Mouse (Mus musculus) embryonic facial prominence, embryonic 14.5 days (tissue): ENCODE data around the gene Gramd1a. TPM values are rescaled to one million over a fixed set of nuclear protein-coding genes. Genes with fewer than 3 reads are reported as not detected.

ENCODE experiments used
- ATAC-seq: fragments of 200-750 bp; cut with Nextera tagmentation; 2 replicates; pipeline ENCODE4 v1.8.0; 2017; ENCODE audit warnings: low read depth, moderate number of reproducible peaks, moderate TSS enrichment
- DNase-seq: peaks from one replicate; pipeline ENCODE4 v3.0.0-alpha.2; 2015; ENCODE audit warnings: low spot score
- H3K27ac ChIP-seq: fragments of 300-500 bp; sonication (generic); replicated peaks from 2 replicates; pipeline ENCODE4 v1.5.1; 2014; ENCODE audit warnings: low read depth, mild to moderate bottlenecking, low read length, moderate library complexity
- H3K27me3 ChIP-seq: fragments of 300-500 bp; sonication (generic); replicated peaks from 2 replicates; pipeline ENCODE4 v1.6.1; 2014; ENCODE audit warnings: low read length; ENCODE audit not compliant: control insufficient read depth, insufficient read depth
- H3K36me3 ChIP-seq: fragments of 300-500 bp; sonication (generic); 2 replicates; pipeline ENCODE4 v1.6.1; 2014; ENCODE audit warnings: low read length, mixed read lengths; ENCODE audit not compliant: control insufficient read depth, insufficient read depth
- H3K4me1 ChIP-seq: fragments of 300-500 bp; sonication (generic); 2 replicates; pipeline ENCODE4 v1.6.1; 2014; ENCODE audit warnings: antibody characterized with exemption, low read length; ENCODE audit not compliant: control insufficient read depth, insufficient read depth
- H3K4me2 ChIP-seq: fragments of 300-500 bp; sonication (generic); 2 replicates; pipeline ENCODE4 v1.6.1; 2014; ENCODE audit warnings: low read depth, mild to moderate bottlenecking, low read length, moderate library complexity, mixed read lengths
- H3K4me3 ChIP-seq: fragments of 300-500 bp; sonication (generic); 2 replicates; pipeline ENCODE4 v1.5.1; 2014; ENCODE audit warnings: low read depth, mild to moderate bottlenecking, low read length
- H3K9ac ChIP-seq: fragments of 300-500 bp; sonication (generic); 2 replicates; pipeline ENCODE4 v1.6.1; 2014; ENCODE audit warnings: low read depth, mild to moderate bottlenecking, low read length, moderate library complexity, mixed read lengths
- H3K9me3 ChIP-seq: fragments of 300-500 bp; sonication (generic); 2 replicates; pipeline ENCODE4 v1.6.1; 2016; ENCODE audit warnings: low read length; ENCODE audit not compliant: control insufficient read depth
- WGBS: fragments of 180-500 bp; shearing (Covaris S2); extraction: QIAGEN DNeasy Blood & Tissue Kit; methylation state at CpG from one replicate; pipeline ENCODE4 v1.1.7; 2014; 5-methylcytosine and 5-hydroxymethylcytosine counted together
- polyA plus RNA-seq: library from polyadenylated mRNA; unstranded; fragments of >200 nt; fragmentation: Nextera tagmentation; extraction: Ambion mirVana; gene quantifications from 2 replicates; pipeline ENCODE4 v1.2.1, GENCODE M21; 2014

Gene Gramd1a
- polyA plus RNA-seq, 1 experiment from 2014 or later: 65.4 TPM

GRCm38 (mm10) chr7:31148086-31148485 lies 7.6 kb downstream of the Gramd1a start:
- DNase-seq (no peak), ATAC-seq (no peak)
- Histone ChIP-seq H3K4me1 (peaks cover 18% of the 10 kb centered on the region; the same call in 1 of the 2 replicates), H3K4me2 (peak overlapping the region; percentile 72), H3K27me3 (no peaks in the 10 kb centered on the region), H3K4me3 (no peak overlapping the region; the same call in 1 of the 2 replicates), H3K9ac (peak overlapping the region; percentile 81), H3K27ac (peak overlapping the region; percentile 94), H3K9me3 (no peaks in the 10 kb centered on the region), H3K36me3 (peaks cover 22% of the 10 kb centered on the region)
- 63% methylated on average over 3 of the region's 3 CpGs for WGBS

DNA sequence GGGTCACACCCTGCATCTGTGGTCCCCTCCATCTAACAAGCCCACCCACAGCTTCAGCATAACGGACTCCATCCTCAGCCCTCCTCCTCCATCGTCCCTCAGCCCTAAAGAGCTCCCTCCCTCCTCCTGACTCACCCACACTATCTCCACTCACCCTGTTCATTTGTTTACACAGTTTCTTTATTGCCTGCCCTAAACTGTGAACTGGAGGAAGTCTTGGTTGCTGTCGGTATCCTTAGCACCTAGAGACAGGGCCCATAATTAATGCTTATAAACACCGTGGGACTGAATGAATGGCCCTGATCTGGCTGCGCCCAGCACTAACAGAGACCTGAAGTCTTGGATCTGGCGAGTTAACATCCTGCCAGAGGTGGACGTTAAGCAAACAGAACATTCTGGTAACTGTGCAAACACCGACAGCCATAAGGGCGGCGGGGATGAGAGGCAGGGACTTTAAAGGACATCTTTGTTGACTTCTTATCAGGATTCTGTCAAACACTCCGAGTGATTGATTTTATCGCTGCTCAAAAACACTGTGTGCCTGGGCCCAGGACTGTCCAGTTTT lies 10.0 kb downstream of the Gramd1a start:
- H3K4me2 ChIP-seq: no peak overlapping the region
- peaks cover 46% of the 10 kb centered on the region for H3K36me3 ChIP-seq
- H3K27me3 ChIP-seq: no peaks in the 10 kb centered on the region
- H3K4me1 ChIP-seq: peaks cover 10% of the 10 kb centered on the region; the same call in 1 of the 2 replicates
- no peak overlapping the region for H3K9ac ChIP-seq
- no peaks in the 10 kb centered on the region for H3K9me3 ChIP-seq
- H3K4me3 ChIP-seq: no peak overlapping the region
- DNase-seq: no peak
- no peak for ATAC-seq
- WGBS: 84% methylated on average over 12 of the region's 12 CpGs
- H3K27ac ChIP-seq: no peak overlapping the region

- Histone ChIP-seq H3K9me3 (no peaks in the 10 kb centered on the region), H3K9ac (no peak overlapping the region), H3K4me3 (no peak overlapping the region), H3K4me2 (no peak overlapping the region), H3K4me1 (peaks cover 10% of the 10 kb centered on the region; the same call in 1 of the 2 replicates), H3K27me3 (no peaks in the 10 kb centered on the region), H3K36me3 (peaks cover 54% of the 10 kb centered on the region), H3K27ac (no peak overlapping the region)
- WGBS: 93% methylated on average over 16 of the region's 16 CpGs
- ATAC-seq (no peak), DNase-seq (no peak)
Observed at GRCm38 (mm10) chr7:31144886-31145285, 10.8 kb downstream of the Gramd1a start.

DNA sequence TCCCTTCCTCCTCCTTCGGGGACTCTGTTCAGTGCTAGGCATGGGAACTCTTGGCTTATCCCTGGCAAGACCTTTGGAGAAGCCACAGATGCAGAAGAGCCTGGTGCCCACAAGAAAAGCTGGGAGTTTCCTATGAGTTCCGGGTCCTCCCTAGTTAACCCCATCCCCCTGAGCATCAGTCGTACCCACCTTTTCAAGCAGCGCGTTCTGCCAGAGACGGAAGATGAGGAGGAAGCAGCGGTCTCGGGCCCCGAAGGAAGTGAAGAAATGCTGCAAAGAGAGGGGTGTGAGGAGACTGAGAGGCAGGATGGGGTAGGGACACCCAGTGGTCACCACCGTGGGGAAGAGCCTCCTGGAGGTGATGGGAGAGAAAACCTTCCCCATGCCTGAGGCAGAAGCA lies 14.8 kb downstream of the Gramd1a start:
- Histone ChIP-seq H3K9me3 (no peaks in the 10 kb centered on the region), H3K4me1 (no peaks in the 10 kb centered on the region), H3K36me3 (peaks cover 85% of the 10 kb centered on the region), H3K27ac (no peak overlapping the region), H3K27me3 (no peaks in the 10 kb centered on the region), H3K9ac (no peak overlapping the region), H3K4me3 (no peak overlapping the region), H3K4me2 (no peak overlapping the region)
- no peak for ATAC-seq
- DNase-seq: no peak
- 94% methylated on average over 10 of the region's 10 CpGs for WGBS

DNA sequence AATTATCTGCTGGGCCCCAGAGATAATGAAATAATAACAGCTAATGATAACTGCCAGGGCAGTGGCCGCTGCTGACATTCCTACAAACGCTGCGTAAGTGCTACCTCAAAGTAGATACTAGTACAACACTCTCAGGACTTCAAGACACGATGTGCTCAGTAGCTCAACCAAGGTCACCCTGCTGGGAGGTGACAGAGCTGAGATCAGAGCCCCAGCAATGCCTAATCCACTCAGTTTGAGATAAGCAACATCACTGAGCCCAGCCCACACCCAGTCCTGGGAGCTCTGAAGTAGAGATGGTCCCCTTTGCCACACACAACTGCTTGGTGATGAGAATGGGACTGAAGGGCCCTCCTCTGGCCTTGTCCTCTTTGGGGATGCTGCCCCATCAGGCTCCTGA lies 15.4 kb downstream of the Gramd1a start:
- Histone ChIP-seq H3K4me2 (no peak overlapping the region), H3K27ac (no peak overlapping the region), H3K27me3 (no peaks in the 10 kb centered on the region), H3K9ac (no peak overlapping the region), H3K9me3 (no peaks in the 10 kb centered on the region), H3K4me1 (no peaks in the 10 kb centered on the region), H3K4me3 (no peak overlapping the region), H3K36me3 (peaks cover 85% of the 10 kb centered on the region)
- 89% methylated on average over 4 of the region's 4 CpGs for WGBS
- no peak for ATAC-seq
- DNase-seq: no peak

GRCm38 (mm10) chr7:31139765-31140164 lies 15.9 kb downstream of the Gramd1a start:
- H3K36me3 ChIP-seq: peaks cover 90% of the 10 kb centered on the region
- H3K4me3 ChIP-seq: no peak overlapping the region
- H3K9ac ChIP-seq: no peak overlapping the region
- WGBS: 60% methylated on average over 5 of the region's 5 CpGs
- peak; percentile 32 for DNase-seq
- H3K4me2 ChIP-seq: no peak overlapping the region
- no peaks in the 10 kb centered on the region for H3K9me3 ChIP-seq
- H3K27me3 ChIP-seq: no peaks in the 10 kb centered on the region
- no peaks in the 10 kb centered on the region for H3K4me1 ChIP-seq
- peak; percentile 39; the same call in 1 of the 2 replicates for ATAC-seq
- no peak overlapping the region for H3K27ac ChIP-seq

- no peak overlapping the region for H3K4me2 ChIP-seq
- H3K36me3 ChIP-seq: peaks cover 99% of the 10 kb centered on the region
- H3K4me3 ChIP-seq: no peak overlapping the region
- no peak overlapping the region for H3K9ac ChIP-seq
- H3K9me3 ChIP-seq: no peaks in the 10 kb centered on the region
- ATAC-seq: no peak
- no peak for DNase-seq
- H3K27me3 ChIP-seq: no peaks in the 10 kb centered on the region
- no peak overlapping the region for H3K27ac ChIP-seq
- 91% methylated on average over 7 of the region's 10 CpGs for WGBS
- no peaks in the 10 kb centered on the region for H3K4me1 ChIP-seq
Observed at GRCm38 (mm10) chr7:31135717-31136116, 20.0 kb downstream of the Gramd1a start.

DNA sequence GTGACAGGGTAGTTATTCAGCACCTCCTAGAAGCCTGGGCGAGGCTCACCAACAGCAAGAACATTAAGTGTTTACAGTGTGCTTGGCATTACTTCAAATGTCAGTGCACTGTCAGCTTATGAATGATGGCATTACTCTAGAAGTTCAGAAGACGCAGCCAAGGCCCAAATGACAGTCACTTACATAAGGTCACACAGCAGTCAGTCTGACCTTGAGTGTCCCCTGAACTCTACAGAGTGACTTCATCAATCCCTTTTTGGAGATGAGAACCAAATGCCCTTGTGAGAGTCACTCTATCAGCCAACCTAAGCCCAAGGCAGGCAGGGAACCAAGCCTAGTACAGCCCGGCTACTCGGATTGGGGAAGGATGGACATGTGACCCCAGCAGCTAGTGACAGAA lies 23.8 kb downstream of the Gramd1a start:
- ATAC-seq (no peak), DNase-seq (no peak)
- no peak overlapping the region for H3K4me3 ChIP-seq
- no peaks in the 10 kb centered on the region for H3K27me3 ChIP-seq
- H3K4me1 ChIP-seq: no peaks in the 10 kb centered on the region
- no peak overlapping the region for H3K9ac ChIP-seq
- 94% methylated on average over 4 of the region's 4 CpGs for WGBS
- no peak overlapping the region for H3K4me2 ChIP-seq
- H3K9me3 ChIP-seq: no peaks in the 10 kb centered on the region
- peaks cover 87% of the 10 kb centered on the region for H3K36me3 ChIP-seq
- no peak overlapping the region for H3K27ac ChIP-seq

DNA sequence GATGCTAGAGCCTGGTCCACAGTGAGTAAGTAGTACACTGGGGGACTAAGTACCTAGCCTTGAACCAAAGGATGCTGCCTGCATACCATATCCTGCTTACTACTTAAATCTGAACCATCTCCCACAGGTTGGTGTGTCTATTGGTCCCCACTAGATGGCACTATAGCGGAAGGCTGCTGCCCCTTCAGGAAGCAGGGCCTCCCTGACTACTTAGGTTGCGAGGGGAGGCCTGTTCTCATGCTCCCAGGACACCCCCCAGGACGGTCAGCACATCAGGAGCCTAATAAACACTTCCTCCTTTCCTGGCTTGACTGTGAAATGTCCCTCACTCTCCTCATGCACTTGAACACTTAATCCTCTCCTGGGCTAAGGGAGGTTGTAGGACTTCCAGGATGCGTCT lies 24.9 kb downstream of the Gramd1a start:
- H3K27me3 ChIP-seq: no peaks in the 10 kb centered on the region
- DNase-seq (peak; percentile 70), ATAC-seq (no peak)
- no peak overlapping the region for H3K27ac ChIP-seq
- H3K9me3 ChIP-seq: no peaks in the 10 kb centered on the region
- H3K4me3 ChIP-seq: no peak overlapping the region
- H3K4me2 ChIP-seq: no peak overlapping the region
- WGBS: 30% methylated on average over 4 of the region's 4 CpGs
- no peak overlapping the region for H3K9ac ChIP-seq
- no peaks in the 10 kb centered on the region for H3K4me1 ChIP-seq
- peaks cover 77% of the 10 kb centered on the region for H3K36me3 ChIP-seq
